Mouse (Mus musculus) forebrain, embryonic 13.5 days (tissue): Measurements from ENCODE around the gene Ppp2r5d. TPM values are rescaled to one million over a fixed set of nuclear protein-coding genes. Genes with fewer than 3 reads are reported as not detected.

Experiments used
- polyA plus RNA-seq: library from polyadenylated mRNA; unstranded; fragments of >200 nt; fragmentation: Nextera tagmentation; extraction: Ambion mirVana; gene quantifications from 2 replicates; pipeline ENCODE4 v1.2.1, GENCODE M21; 2015

The Ppp2r5d gene
- polyA plus RNA-seq, 1 experiment from 2014 or later = 85.4 TPM

Other genes starting within 250 kb of the Ppp2r5d start
- 3.7 and 4.1 TPM in 2 replicates for gene Ttbk1, start 217.4 kb downstream of the Ppp2r5d start, polyA plus RNA-seq
- gene Dnph1, start 208.4 kb downstream of the Ppp2r5d start, polyA plus RNA-seq = 51.2 and 59.0 TPM in 2 replicates
- gene Cul9, start 158.7 kb downstream of the Ppp2r5d start, polyA plus RNA-seq = 9.8 and 12.4 TPM in 2 replicates
- 4.2 and 4.4 TPM in 2 replicates for gene Srf, start 148.9 kb downstream of the Ppp2r5d start, polyA plus RNA-seq
- 32.5 and 35.3 TPM in 2 replicates for gene Ptk7, start 75.6 kb downstream of the Ppp2r5d start, polyA plus RNA-seq
- gene Klc4, start 59.1 kb downstream of the Ppp2r5d start, polyA plus RNA-seq = 44.3 and 47.7 TPM in 2 replicates
- gene Mrpl2, start 58.9 kb downstream of the Ppp2r5d start, polyA plus RNA-seq = 89.0 and 97.3 TPM in 2 replicates
- 33.5 and 39.0 TPM in 2 replicates for gene Cul7, start 54.8 kb downstream of the Ppp2r5d start, polyA plus RNA-seq
- 54.5 and 59.7 TPM in 2 replicates for gene Rrp36, start 30.8 kb downstream of the Ppp2r5d start, polyA plus RNA-seq
- 196 and 208 TPM in 2 replicates for gene Mea1, start 26.3 kb downstream of the Ppp2r5d start, polyA plus RNA-seq
- gene Klhdc3, start 24.2 kb downstream of the Ppp2r5d start, polyA plus RNA-seq = 145 and 147 TPM in 2 replicates
- gene Pex6, start 6.4 kb upstream of the Ppp2r5d start, polyA plus RNA-seq = 18.9 and 21.3 TPM in 2 replicates
- gene Gnmt, start 24.1 kb upstream of the Ppp2r5d start, polyA plus RNA-seq = 0.52 and 0.58 TPM in 2 replicates
- 56.2 and 60.0 TPM in 2 replicates for gene Cnpy3, start 47.1 kb upstream of the Ppp2r5d start, polyA plus RNA-seq
- 0.21 and 0.45 TPM in 2 replicates for gene Ptcra, start 58.6 kb upstream of the Ppp2r5d start, polyA plus RNA-seq
- 64.2 and 69.0 TPM in 2 replicates for gene 2310039H08Rik, start 67.5 kb upstream of the Ppp2r5d start, polyA plus RNA-seq
- 142 and 143 TPM in 2 replicates for gene Rpl7l1, start 77.6 kb upstream of the Ppp2r5d start, polyA plus RNA-seq
- 5.2 and 5.8 TPM in 2 replicates for gene Bicral, start 153.4 kb upstream of the Ppp2r5d start, polyA plus RNA-seq
- 51.3 and 53.5 TPM in 2 replicates for gene Tbcc, start 185.6 kb upstream of the Ppp2r5d start, polyA plus RNA-seq
- gene Prph2, start 205.3 kb upstream of the Ppp2r5d start, polyA plus RNA-seq = not detected in 2 replicates